In the genomic region with DNA sequence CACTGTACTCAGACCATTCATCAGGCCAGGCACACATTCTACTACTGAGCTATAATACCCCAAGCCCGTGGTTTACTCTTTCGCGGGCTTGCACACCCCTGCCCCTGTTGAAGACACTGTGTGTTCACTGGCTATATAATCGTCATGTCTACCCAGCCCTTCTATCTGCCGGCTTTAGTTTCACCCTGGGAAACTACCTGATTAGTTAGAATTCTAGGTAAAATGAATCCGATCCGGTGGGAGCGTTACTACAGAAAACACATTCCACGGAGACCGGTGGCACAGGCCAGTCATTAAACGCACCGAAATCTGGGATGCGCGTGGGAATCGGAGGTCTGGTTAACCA, we compare ENCODE assay signal across 8 mouse cellular contexts. TPM values are rescaled to one million over a fixed set of nuclear protein-coding genes. Genes with fewer than 3 reads are reported as not detected.
DNase-seq lines count a peak whose midpoint lies in the region; ATAC-seq lines count a peak whose summit lies in the region.

No protein-coding gene starts in this region.

- no peak overlapping the region for H3K27ac ChIP-seq in embryonic facial prominence, embryonic 11.5 days (replicated peaks; ENCODE audit: low read depth, low read length)
- no peak overlapping the region for H3K27ac ChIP-seq in intestine, embryonic 15.5 days
- no peak overlapping the region for H3K27ac ChIP-seq in neural tube, embryonic 12.5 days

- peak overlapping the region; percentile 68 for H3K4me2 ChIP-seq in embryonic facial prominence, embryonic 11.5 days (ENCODE audit: low read depth, low read length)
- peak overlapping the region; percentile 73 for H3K4me2 ChIP-seq in intestine, embryonic 15.5 days (replicated peaks)
- H3K4me2 ChIP-seq in neural tube, embryonic 12.5 days (replicated peaks) = peak overlapping the region; percentile 81

- 3% methylated on average over 15 of the region's 15 CpGs for WGBS in embryonic facial prominence, embryonic 11.5 days
- WGBS in intestine, embryonic 15.5 days = under 1% methylated on average over 15 of the region's 15 CpGs
- 2% methylated on average over 15 of the region's 15 CpGs for WGBS in neural tube, embryonic 12.5 days

- peak overlapping the region; percentile 99 for H3K9ac ChIP-seq in embryonic facial prominence, embryonic 11.5 days (replicated peaks; ENCODE audit: low read length)
- peak overlapping the region; percentile 98 for H3K9ac ChIP-seq in intestine, embryonic 15.5 days
- H3K9ac ChIP-seq in neural tube, embryonic 12.5 days = peak overlapping the region; percentile 98

- no peak for ATAC-seq in embryonic facial prominence, embryonic 11.5 days (replicated peaks; ENCODE audit: insufficient number of reproducible peaks, low FRiP score, low TSS enrichment, low read depth)
- ATAC-seq in intestine, embryonic 15.5 days = no peak
- no peak for ATAC-seq in neural tube, embryonic 12.5 days (ENCODE audit: low FRiP score, low read depth)

- H3K36me3 ChIP-seq in embryonic facial prominence, embryonic 11.5 days (replicated peaks; ENCODE audit: control insufficient read depth, insufficient read depth, low read depth, low read length) = no peaks in the 10 kb centered on the region
- no peaks in the 10 kb centered on the region for H3K36me3 ChIP-seq in intestine, embryonic 15.5 days
- peaks cover 7% of the 10 kb centered on the region; the same call in 1 of the 2 replicates for H3K36me3 ChIP-seq in neural tube, embryonic 12.5 days

- H3K9me3 ChIP-seq in embryonic facial prominence, embryonic 11.5 days (replicated peaks; ENCODE audit: control insufficient read depth, low read length) = no peaks in the 10 kb centered on the region
- H3K9me3 ChIP-seq in intestine, embryonic 15.5 days = no peaks in the 10 kb centered on the region
- no peaks in the 10 kb centered on the region for H3K9me3 ChIP-seq in neural tube, embryonic 12.5 days

- H3K4me1 ChIP-seq in embryonic facial prominence, embryonic 11.5 days (ENCODE audit: control insufficient read depth, insufficient read depth, low read length) = no peaks in the 10 kb centered on the region
- H3K4me1 ChIP-seq in intestine, embryonic 15.5 days (replicated peaks) = peaks cover 10% of the 10 kb centered on the region
- peaks cover 16% of the 10 kb centered on the region for H3K4me1 ChIP-seq in neural tube, embryonic 12.5 days

- H3K27me3 ChIP-seq in embryonic facial prominence, embryonic 11.5 days (ENCODE audit: control insufficient read depth, insufficient read depth, low read length) = no peaks in the 10 kb centered on the region
- no peaks in the 10 kb centered on the region for H3K27me3 ChIP-seq in intestine, embryonic 15.5 days (replicated peaks)
- no peaks in the 10 kb centered on the region for H3K27me3 ChIP-seq in neural tube, embryonic 12.5 days (replicated peaks)

- H3K4me3 ChIP-seq in embryonic facial prominence, embryonic 11.5 days (ENCODE audit: low read depth, low read length) = peak overlapping the region; percentile 99
- peak overlapping the region; percentile 99 for H3K4me3 ChIP-seq in intestine, embryonic 15.5 days (replicated peaks)
- peak overlapping the region; percentile 96 for H3K4me3 ChIP-seq in neural tube, embryonic 12.5 days

- peak; percentile 22 for DNase-seq in kidney, postnatal 10 days
- DNase-seq in kidney, adult 18-20 months = no peak
- no peak for DNase-seq in embryonic facial prominence, embryonic 11.5 days (ENCODE audit: low spot score)
- DNase-seq in thymus, postnatal 4 days = no peak
- no peak for DNase-seq in right cerebral cortex, postnatal 10 days (ENCODE audit: low spot score in 2 of 2)
- DNase-seq in kidney, postnatal 4 days = no peak

RNA-seq across cellular contexts. Expression of a gene that starts 1.2 kb away (rescaled TPM):
- 85.1 and 85.3 TPM in 2 replicates for polyA plus RNA-seq in embryonic facial prominence, embryonic 11.5 days (2014; fragmentation: Nextera tagmentation; extraction: Ambion mirVana)
- 53.4 and 57.9 TPM in 2 replicates for polyA plus RNA-seq in intestine, embryonic 15.5 days (2015; fragmentation: Nextera tagmentation; extraction: Ambion mirVana)
- 61.8 and 66.2 TPM in 2 replicates for polyA plus RNA-seq in neural tube, embryonic 12.5 days (2016; fragmentation: Nextera tagmentation; extraction: Ambion mirVana)

RNA-seq across cellular contexts. Expression of a gene that starts 5.7 kb away (rescaled TPM):
- 38.3 and 38.4 TPM in 2 replicates for polyA plus RNA-seq in embryonic facial prominence, embryonic 11.5 days (2014; fragmentation: Nextera tagmentation; extraction: Ambion mirVana)
- polyA plus RNA-seq in intestine, embryonic 15.5 days (2015; fragmentation: Nextera tagmentation; extraction: Ambion mirVana) = 29.9 and 31.6 TPM in 2 replicates
- 42.4 and 42.9 TPM in 2 replicates for polyA plus RNA-seq in neural tube, embryonic 12.5 days (2016; fragmentation: Nextera tagmentation; extraction: Ambion mirVana)
